Mouse (Mus musculus) common myeloid progenitor, adult 5-6 weeks (primary cell): Measurements from ENCODE around the gene Gm48551. TPM values are rescaled to one million over a fixed set of nuclear protein-coding genes. Genes with fewer than 3 reads are reported as not detected.

Experiments
- ATAC-seq: replicated peaks from 2 replicates; pipeline ENCODE4 v1.8.0; 2016; ENCODE audit warnings: low read depth, mild to moderate bottlenecking, moderate TSS enrichment, inconsistent platforms; ENCODE audit not compliant: poor library complexity, severe bottlenecking
- total RNA-seq: library from RNA; stranded (forward); fragments of 200-1000, 187-1606 nt; gene quantifications from 2 replicates; pipeline ENCODE4 v1.2.3, GENCODE M21; 2017

Gene Gm48551
- total RNA-seq, 1 experiment from 2014 or later: 2.4 TPM

DNA sequence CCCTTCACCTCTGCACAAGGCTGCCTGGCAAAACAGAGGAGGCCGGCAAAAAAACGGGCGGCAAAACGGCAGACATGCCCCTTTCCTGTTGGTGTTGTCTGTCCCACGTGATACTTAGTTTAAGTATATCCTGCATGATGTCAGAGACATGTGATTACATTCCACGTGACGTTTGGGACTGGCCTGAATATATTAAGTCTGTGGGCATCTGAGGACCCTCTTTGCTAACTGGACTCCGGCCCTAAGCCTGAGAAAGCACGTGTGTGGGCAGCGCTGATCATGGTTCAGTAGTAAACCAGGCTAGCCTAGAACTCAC is 16.9 kb downstream of the Gm48551 start:
- ATAC-seq: no peak

DNA sequence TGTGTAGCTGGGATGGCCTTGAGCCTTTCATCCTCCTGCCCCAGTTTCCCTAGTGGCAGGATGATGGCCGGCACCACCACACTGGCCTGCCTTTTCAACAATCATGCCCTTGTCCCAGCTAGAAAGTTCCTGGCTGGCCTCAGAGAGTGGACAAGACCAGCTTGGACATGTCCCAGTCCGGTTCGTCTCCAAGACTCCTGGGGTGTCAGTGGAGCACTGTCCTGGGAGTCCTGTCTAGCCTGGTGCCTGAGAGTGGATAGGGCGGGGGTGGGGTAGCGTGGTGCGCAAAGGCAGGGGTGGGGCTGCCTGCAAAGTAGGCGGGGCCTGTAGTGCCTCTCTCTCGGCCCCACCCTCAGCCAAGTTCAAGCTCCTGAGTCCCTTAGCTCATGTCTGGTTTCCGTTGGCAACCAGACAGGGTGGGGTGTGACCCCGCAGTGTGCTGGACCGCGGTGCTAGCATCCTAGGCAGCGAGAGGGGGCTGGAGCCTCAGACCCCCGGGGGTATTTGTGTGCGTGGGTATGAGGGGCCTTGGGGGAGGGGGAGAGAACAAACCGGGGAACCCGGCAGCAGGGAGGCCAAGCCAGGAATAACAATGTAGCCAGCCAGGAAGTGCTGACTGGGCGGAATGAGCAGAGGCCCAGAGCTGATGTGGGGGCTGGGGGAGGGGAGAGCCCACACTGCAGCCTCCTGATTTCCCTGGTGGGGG is 17.4 kb downstream of the Gm48551 start:
- peak; percentile 14; the same call in 1 of the 2 replicates for ATAC-seq

DNA sequence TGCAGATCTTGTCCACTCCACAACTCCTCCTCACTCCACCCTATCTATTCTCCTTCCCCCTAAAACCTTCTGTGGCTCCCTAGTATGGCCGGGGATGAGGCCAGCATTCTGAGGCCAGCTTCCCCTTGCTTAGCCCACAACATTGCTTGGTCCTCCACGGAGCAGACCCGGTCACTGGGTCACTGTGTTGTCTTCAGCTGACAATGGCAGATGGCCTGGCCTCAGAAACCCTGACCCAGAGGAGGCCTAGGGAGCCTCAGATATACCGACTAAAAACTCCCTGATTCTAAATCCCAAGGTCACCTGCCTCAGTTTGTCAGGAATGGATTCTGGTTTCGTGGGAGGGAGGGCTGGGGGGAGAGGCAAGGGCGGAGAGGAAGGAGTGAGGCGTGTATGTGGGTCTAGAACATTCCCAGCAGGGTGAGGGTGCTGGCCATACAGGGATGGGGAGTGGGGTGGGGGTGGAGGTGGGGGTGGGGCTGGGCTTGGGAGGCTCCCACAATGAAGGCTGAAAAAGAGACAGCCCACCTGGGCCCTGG is 18.0 kb downstream of the Gm48551 start:
- no peak for ATAC-seq

DNA sequence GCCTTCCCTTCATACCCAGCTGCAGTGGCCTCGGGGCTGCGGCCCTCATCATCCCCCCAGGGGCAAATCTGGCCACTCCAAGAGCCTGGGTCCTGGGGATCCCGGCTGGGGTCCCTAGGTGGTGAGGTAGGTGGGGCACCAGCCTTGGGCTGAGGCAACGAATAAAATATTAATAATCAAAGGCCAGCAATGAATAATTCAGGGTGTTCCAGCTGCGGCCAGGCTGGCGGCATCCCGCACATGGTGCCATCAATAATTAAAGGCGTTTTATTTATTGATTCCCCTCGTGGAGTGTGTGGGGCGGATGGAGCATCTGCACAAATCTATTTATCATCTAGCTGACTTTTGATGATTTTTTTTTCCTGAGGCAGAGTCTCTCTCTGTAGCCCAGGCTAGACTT is 19.2 kb downstream of the Gm48551 start:
- ATAC-seq: no peak

DNA sequence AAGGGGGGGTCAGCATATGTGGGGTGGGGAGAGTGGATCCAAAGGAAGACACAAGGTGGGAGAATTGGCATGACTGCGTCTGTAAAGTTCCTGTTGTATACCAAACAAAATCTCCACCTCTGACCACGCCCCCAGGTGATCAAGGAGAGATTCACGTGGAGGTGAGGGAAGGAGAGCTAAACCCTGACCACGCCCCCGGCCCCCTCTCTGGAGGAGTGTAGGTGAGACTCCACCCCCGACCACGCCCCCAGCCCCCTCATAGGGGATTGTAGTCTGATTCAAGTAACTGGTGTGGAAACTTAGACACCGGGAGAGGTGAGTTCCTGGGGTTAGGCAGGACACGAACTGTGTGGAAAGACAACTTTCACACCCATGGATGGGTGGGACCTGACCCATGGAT is 19.8 kb downstream of the Gm48551 start:
- ATAC-seq: no peak

DNA sequence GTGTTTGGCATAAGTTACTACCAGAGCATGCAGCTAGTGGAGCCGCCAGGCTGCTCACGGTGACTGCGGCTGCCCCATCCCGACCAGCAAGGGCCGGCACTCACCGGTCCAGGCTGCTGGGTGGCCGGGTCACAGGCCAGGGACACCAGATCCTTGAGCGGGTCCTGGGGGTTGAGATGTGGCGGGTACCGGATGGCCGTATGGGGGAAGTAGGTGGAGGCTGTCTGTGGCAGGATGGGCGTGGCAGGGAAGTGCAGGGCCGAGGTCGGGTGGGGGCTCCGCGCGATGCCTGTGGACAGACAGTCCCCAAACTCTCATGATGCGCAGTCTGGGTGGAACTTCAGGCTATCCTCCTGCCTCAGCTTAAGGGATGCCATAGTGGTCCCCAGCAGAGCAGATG is 20.5 kb downstream of the Gm48551 start:
- peak; percentile 24 for ATAC-seq

DNA sequence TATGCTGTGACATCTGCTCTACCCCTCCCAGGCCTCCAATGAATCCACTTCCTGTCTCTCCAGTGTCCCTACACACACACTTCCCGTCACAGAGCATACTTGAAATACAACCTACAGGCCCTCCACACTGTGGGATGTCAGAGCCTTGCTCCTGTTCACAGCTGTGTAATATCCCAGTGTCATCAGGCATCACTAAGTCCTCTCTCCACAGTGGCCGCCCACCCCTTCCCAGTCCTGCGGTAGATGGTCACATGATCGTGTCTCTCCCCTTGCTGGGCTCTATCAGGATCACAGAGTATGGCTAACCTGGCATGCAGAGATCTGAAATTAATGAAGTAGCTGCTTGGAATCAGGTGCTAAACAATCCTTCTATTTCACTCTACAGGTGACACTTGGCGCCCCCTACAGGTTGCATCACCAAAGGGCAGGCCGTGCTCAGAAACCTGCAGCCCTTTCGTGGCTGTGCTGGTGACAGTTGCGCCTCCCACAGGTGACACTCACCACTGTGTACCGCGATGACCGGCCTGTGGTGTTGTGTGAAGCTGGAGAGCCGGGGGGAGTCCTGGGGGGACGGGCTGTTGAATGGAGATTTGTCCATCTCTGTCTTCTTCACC is 21.4 kb downstream of the Gm48551 start:
- no peak for ATAC-seq

DNA sequence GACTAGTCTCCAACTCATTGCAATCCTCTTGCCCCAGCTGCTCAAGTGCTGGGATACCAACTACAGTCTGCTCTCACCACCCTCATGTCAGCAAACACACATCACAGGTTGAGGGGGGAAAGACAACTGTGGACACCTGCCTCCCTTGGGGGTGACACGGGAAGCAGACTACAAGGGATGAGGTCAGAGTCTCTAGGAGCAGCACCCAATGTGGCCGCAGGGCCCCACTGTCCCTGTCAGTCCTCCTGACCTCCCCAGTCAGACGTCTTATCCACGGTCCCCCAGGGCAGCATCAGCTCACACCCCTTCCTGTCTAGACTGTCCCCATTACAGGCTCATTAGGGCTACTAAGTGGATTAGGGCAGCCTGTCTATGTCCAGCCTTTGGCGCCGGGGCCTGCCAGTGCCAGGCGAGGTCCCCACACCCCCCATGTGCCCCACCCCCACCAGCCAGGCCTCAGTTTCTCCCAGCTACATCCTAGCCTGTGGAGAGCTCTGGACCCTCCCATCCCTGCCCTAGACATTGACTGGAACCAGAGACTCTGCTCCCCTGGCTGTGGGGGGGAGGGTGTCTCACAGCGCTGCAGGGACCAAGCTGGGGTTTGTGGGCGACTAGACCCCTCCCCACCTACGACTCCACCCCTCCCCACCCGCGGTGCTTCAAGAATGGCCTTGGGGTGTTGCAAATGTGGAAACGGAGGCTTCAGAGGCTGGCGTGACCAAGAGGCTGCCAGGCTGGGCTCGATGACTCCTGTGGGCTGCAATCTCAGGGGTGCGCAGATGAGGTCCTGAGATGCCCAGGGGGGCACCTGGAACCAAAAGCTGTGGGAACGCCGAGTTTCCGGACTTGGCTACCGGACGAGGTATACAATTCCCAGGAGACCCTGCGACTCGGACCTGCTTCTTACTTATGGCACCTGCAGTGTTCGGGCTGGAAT is 22.5 kb downstream of the Gm48551 start:
- ATAC-seq: no peak

DNA sequence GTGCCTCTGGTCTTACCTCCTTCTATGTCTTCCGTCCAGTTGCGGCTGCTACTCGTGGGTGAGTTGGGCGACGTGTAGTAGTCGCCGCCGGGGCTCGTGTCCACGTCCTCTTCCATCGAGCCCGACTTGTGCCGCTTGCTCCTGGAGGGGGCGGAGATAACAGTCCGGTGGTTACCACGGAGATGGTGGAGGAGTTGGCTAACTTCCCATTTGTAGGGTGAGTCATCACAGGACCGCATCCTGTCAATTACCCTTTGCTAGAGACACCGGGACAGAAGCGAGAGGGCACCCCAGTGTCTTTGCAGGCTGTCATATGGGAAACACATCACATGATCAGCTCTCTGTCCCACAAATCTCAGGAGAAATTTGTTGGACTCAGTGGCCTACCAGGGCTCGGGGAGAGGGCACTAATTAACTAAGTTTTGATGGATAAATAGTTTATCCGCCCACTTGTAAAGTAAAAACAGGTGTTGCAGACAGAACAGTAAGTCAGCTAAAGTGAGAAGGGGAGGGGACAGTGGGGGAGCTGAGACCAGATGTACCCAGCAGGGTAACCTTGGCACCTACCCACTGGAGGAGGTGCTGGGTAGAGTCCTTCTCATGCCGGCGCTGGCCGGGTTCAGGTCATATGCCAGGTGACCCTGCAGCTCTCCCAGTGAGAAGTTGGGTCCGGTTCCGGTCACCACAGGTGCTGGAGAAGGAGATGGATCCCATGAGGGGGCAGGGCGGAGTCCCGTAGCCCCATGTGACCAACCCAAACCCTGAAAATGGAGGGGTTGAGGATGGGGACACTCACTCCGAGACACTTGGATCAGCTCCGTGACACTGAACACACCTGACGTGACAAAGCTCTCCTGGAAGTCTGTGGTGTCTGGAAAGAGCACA is 23.5 kb downstream of the Gm48551 start:
- ATAC-seq: peak; percentile 67

DNA sequence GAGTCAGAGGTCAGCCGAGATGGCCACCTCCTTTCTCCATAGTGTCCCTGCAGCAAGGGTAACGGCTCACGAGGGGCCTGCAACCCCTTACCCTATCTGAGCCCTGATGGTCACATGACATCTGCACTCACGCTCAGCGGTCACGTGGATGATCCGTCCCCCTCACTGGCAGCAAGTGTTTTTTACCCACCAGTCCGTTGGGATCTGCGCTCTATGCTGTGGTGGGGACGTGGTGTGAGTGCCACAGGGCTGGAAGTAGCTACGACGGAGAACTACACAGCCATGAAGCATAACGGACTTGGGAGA is 24.1 kb downstream of the Gm48551 start:
- ATAC-seq: no peak

DNA sequence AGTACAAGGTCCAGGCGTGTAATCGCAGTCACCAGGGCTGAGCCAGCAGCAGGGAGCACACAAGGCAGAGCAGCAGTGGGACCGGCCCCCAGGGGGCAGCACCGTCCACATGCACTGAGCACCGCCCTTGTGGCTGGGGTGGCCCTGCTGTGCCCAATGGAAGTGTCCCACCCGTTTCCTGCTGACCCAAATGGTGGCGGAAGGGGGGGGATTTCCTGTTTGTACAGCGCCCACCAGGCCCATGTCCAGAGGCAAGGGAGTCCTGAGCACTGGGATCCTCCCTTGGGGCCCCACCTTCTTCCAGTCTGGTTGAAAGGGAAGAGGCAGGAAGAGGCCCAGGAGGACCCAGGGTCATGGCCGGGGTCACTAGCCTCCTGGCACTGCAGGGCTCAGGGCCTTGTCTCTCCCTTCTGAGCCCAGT is 24.6 kb downstream of the Gm48551 start:
- ATAC-seq: peak; percentile 54

DNA sequence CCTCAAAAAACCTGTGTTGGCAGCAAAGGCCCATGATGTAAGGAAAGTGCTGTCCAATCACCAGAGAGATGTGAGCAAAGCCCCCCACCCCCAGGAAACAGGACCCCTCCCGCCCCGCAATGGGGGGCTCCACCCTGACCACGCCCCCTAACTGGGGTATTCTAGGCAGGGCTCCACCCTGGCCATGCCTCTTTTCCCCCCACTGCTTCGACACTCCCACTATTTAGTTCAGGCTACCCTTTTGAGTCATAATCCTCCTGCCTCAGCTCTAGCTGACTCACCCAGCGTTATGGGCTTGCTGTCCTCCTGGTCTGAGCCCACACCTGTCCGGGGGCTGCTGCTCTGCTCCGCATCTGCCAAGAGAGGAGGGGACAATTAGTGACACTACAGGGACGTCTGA is 25.1 kb downstream of the Gm48551 start:
- no peak for ATAC-seq

DNA sequence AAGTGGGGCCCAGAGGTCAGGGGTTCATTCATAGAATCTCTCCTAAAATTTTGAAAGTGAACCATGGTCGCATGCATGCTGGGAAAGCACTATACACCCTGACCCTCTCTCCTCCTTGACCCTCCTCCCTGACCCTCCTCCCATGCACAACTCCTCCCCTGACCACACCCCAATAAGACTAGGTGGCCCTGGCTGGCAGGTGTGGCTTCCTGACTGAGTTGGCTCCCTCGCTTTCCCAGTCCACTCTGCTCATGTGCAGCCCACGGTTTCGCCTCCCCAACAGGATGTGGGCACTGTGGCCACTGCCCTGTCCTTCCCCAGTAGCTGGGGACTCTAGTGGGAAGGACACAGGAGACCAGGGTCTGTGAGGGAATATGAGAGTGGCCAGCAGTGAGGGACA is 26.1 kb downstream of the Gm48551 start:
- no peak for ATAC-seq

DNA sequence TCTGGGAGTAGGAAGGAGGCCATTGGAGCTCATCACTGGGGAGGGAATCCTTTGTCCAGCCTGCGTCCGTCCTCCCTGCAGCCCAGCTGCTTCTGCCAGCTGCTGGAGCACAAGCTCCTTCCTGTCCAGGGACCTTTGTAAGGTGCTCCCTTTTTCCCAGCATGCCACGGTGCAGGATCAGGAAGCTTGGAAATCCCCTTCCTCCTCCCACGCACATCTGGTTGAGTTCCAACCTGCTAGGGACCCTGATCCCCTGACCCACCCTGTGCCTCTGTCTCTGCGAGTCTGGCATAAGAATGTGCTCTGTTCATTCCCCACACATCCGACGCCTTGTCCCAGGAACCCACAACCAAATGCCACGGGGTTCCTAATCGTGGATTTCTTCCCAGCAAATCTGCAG is 26.7 kb downstream of the Gm48551 start:
- no peak for ATAC-seq

DNA sequence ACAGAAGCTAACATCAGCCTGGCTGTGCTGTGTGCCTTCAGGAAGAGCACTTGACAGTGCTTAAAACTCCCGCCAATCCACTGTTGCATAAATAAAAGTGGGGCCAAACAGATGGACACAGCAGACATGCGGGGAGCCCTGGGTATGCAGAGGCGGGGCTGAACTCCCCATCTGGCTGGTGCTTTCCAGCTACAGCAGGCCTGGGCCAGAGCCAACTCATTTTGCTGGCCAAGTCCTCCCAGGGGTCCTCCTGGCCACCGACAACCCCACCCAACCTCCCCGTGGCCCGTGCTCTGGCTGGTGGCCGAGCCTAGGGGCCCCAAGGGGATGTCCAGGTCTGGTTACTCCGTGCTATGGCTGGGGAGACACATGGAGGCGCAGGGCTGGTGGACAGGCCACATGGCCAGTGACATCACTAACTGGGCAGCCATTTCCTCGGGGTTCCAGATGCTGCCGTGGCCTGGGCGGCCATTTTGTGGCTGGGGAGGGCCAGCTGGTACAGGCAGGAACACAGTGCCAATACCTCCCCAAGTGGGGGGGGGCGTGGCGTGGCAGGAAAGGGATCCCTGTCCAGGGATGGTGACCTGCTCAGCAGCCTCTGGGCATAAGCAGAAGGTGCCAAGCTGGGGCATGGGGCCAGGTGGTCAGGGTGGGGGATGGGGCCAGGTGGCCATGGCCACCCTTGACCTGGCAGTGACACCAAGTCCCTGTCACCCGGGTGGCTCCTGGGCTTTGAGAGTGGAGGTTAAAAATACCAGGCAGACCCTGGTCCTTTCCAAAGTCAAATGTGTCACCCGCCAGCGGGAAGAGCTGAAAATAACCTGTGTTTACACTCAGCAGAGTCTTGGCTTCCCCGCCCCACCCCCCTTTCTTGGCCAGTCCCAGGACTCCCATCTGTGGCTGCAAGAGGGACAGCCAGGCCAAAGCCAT is 27.5 kb downstream of the Gm48551 start:
- ATAC-seq: no peak

DNA sequence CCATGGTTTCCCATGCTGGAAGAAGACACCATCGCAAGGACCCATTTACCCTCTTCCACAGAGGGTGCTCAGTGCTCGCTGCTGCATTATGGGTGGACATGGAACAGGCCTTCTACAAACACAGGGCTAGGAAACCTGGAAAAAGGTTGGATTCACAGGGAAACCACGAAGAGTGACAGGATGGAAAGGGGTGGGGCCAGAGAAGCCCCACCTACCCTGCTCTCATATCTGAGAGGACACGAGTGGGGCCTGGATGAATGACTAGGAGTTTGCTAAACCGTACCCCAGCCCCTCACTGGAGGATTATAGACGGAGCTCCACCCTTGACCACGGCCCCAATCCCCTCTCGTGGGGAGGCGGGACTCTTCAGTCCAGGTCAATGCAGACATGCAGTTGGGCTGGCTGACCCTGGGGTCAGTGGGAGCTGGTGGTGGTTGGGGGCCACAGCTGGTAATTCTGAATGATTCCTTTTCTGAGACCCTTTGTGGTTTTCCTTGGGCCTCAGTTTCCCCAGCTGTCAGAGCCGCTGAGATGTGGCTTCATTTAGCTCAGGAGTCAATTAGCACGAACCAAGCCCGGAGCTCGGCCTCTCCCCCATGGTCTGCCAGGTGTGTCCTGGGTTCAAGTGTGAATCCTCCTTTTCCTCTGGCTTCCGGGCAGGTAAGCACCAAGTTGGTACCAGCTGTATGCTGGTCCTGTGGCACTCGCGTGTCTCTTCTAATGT is 28.5 kb downstream of the Gm48551 start:
- no peak for ATAC-seq

DNA sequence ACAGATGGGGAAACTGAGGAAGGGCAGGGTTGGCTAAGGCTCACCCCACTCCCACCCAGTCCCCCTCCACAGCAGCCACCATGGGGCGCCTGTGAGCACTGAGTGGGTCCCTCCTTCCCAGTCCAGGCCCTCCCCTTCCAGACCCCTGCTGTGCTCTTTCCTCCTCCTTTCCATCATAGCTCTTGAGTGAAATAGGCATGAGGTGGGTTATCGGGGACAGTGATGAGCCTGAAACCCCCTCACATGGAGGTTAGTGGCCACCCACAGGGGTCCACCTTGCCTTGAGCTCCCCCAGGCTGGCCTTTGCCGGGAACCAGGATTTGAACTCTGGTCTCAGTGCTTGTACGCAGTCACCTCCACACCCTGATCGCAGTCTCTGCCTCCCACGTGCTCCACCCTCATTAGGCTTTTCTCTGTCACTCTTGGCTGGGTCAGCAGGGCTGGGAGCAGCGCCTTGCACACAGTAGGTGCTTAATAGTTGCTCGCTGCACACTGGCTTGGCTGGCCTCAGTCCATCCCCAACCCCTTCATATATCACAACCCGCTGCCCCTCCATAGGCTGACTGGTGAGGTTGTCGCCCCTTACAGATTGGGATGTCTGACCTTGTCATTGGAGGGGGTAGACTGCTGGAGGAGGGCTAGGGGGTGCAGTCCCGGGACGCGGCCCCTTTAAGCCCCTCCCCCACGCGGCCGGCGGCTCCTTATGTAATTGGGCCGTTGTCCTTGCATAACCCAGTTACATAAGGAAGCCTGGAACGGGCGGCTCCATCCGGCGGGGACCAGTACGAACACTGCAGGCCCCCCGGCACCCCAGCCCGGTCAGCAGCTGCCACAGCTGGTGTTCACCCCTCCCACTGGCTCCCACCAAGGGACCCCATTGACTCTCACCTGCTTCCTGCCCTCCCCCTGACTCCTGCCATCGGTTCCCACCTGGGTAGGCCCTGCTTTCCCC is 29.3 kb downstream of the Gm48551 start:
- ATAC-seq: peak; percentile 55
